Mouse (Mus musculus) embryonic facial prominence, embryonic 11.5 days (tissue): Measurements from ENCODE around the gene Gbf1. TPM values are rescaled to one million over a fixed set of nuclear protein-coding genes. Genes with fewer than 3 reads are reported as not detected.
"Not testable (repeated sequence)": the region's sequence is repeated elsewhere in the genome, so short reads cannot be mapped to it uniquely, and the experiment has no call there.

ENCODE experiments used
- ATAC-seq: fragments of 200-750 bp; cut with Nextera tagmentation; replicated peaks from 2 replicates; pipeline ENCODE4 v1.8.0; 2017; ENCODE audit warnings: low read depth; ENCODE audit not compliant: insufficient number of reproducible peaks, low FRiP score, low TSS enrichment
- DNase-seq: peaks from one replicate; pipeline ENCODE4 v3.0.0-alpha.2; 2015; ENCODE audit warnings: low spot score
- H3K27ac ChIP-seq: fragments of 300-500 bp; sonication (generic); replicated peaks from 2 replicates; pipeline ENCODE4 v1.5.1; 2014; ENCODE audit warnings: mild to moderate bottlenecking, low read depth, low read length, control low read depth
- H3K27me3 ChIP-seq: fragments of 300-500 bp; sonication (generic); 2 replicates; pipeline ENCODE4 v1.6.1; 2014; ENCODE audit warnings: mild to moderate bottlenecking, low read length, moderate library complexity, mixed read lengths; ENCODE audit not compliant: control insufficient read depth, insufficient read depth
- H3K36me3 ChIP-seq: fragments of 300-500 bp; sonication (generic); replicated peaks from 2 replicates; pipeline ENCODE4 v1.6.1; 2014; ENCODE audit warnings: low read depth, mild to moderate bottlenecking, low read length, moderate library complexity, mixed read lengths; ENCODE audit not compliant: control insufficient read depth, insufficient read depth
- H3K4me1 ChIP-seq: fragments of 300-500 bp; sonication (generic); 2 replicates; pipeline ENCODE4 v1.6.1; 2014; ENCODE audit warnings: low read length, mixed read lengths; ENCODE audit not compliant: control insufficient read depth, insufficient read depth
- H3K4me2 ChIP-seq: fragments of 300-500 bp; sonication (generic); 2 replicates; pipeline ENCODE4 v1.6.1; 2014; ENCODE audit warnings: low read depth, mild to moderate bottlenecking, control low read depth, low read length, moderate library complexity
- H3K4me3 ChIP-seq: fragments of 300-500 bp; sonication (generic); 2 replicates; pipeline ENCODE4 v1.5.1; 2014; ENCODE audit warnings: low read depth, low read length, control low read depth
- H3K9ac ChIP-seq: fragments of 300-500 bp; sonication (generic); replicated peaks from 2 replicates; pipeline ENCODE4 v1.6.1; 2014; ENCODE audit warnings: mild to moderate bottlenecking, control low read depth, low read length
- H3K9me3 ChIP-seq: fragments of 300-500 bp; sonication (generic); replicated peaks from 2 replicates; pipeline ENCODE4 v1.6.1; 2016; ENCODE audit warnings: mild to moderate bottlenecking, low read length, inconsistent platforms, mixed read lengths; ENCODE audit not compliant: control insufficient read depth
- WGBS: fragments of 180-500 bp; shearing (Covaris S2); extraction: QIAGEN DNeasy Blood & Tissue Kit; methylation state at CpG from one replicate; pipeline ENCODE4 v1.1.7; 2014; 5-methylcytosine and 5-hydroxymethylcytosine counted together
- polyA plus RNA-seq: library from polyadenylated mRNA; unstranded; fragments of >200 nt; fragmentation: Nextera tagmentation; extraction: Ambion mirVana; gene quantifications from 2 replicates; pipeline ENCODE4 v1.2.1, GENCODE M21; 2014

The Gbf1 gene
- polyA plus RNA-seq, 1 experiment from 2014 or later = 33.4 TPM

GRCm38 (mm10) chr19:46165950-46166349, 13.6 kb downstream of the Gbf1 start:
- no peak overlapping the region for H3K4me3 ChIP-seq
- no peak for DNase-seq
- H3K4me2 ChIP-seq = no peak overlapping the region
- no peak overlapping the region for H3K9ac ChIP-seq
- H3K4me1 ChIP-seq = no peaks in the 10 kb centered on the region
- 93% methylated on average over 3 of the region's 3 CpGs for WGBS
- H3K27me3 ChIP-seq = no peaks in the 10 kb centered on the region
- H3K27ac ChIP-seq = no peak overlapping the region
- H3K9me3 ChIP-seq = no peaks in the 10 kb centered on the region
- ATAC-seq = no peak
- no peaks in the 10 kb centered on the region; the same call in 1 of the 2 replicates for H3K36me3 ChIP-seq

- DNase-seq, H3K4me2 ChIP-seq, H3K9me3 ChIP-seq, H3K9ac ChIP-seq, H3K27ac ChIP-seq, H3K27me3 ChIP-seq, H3K36me3 ChIP-seq, H3K4me1 ChIP-seq, ATAC-seq, H3K4me3 ChIP-seq: not testable (repeated sequence)
- WGBS = 100% methylated on average over 1 of the region's 2 CpGs
These were observed 14.9 kb downstream of the Gbf1 start for GRCm38 (mm10) chr19:46167169-46167568.

- Histone ChIP-seq H3K4me2 (no peak overlapping the region), H3K9ac (no peak overlapping the region), H3K36me3 (no peaks in the 10 kb centered on the region), H3K4me3 (no peak overlapping the region), H3K27me3 (no peaks in the 10 kb centered on the region), H3K27ac (no peak overlapping the region), H3K9me3 (no peaks in the 10 kb centered on the region), H3K4me1 (no peaks in the 10 kb centered on the region)
- no peak for DNase-seq
- ATAC-seq = no peak
- 86% methylated on average over 3 of the region's 3 CpGs for WGBS
These were observed 17.1 kb downstream of the Gbf1 start for GRCm38 (mm10) chr19:46169396-46169795.

- H3K9ac ChIP-seq = no peak overlapping the region
- ATAC-seq = no peak
- no peak for DNase-seq
- no peak overlapping the region for H3K27ac ChIP-seq
- WGBS = 76% methylated on average over 1 of the region's 1 CpGs
- no peak overlapping the region for H3K4me3 ChIP-seq
- H3K36me3 ChIP-seq = no peaks in the 10 kb centered on the region
- no peaks in the 10 kb centered on the region for H3K27me3 ChIP-seq
- no peaks in the 10 kb centered on the region for H3K9me3 ChIP-seq
- no peaks in the 10 kb centered on the region for H3K4me1 ChIP-seq
- no peak overlapping the region for H3K4me2 ChIP-seq
These were observed 17.6 kb downstream of the Gbf1 start for GRCm38 (mm10) chr19:46169913-46170312.

GRCm38 (mm10) chr19:46172541-46172940, 20.2 kb downstream of the Gbf1 start:
- Histone ChIP-seq H3K36me3 (no peaks in the 10 kb centered on the region), H3K4me1 (no peaks in the 10 kb centered on the region), H3K27me3 (no peaks in the 10 kb centered on the region), H3K9me3 (no peaks in the 10 kb centered on the region), H3K4me2 (no peak overlapping the region), H3K9ac (no peak overlapping the region), H3K4me3 (no peak overlapping the region), H3K27ac (no peak overlapping the region)
- ATAC-seq (no peak), DNase-seq (no peak)
- 82% methylated on average over 5 of the region's 5 CpGs for WGBS

- no peaks in the 10 kb centered on the region for H3K36me3 ChIP-seq
- ATAC-seq (no peak), DNase-seq (no peak)
- no peaks in the 10 kb centered on the region for H3K4me1 ChIP-seq
- no peaks in the 10 kb centered on the region for H3K27me3 ChIP-seq
- no peak overlapping the region for H3K27ac ChIP-seq
- no peak overlapping the region for H3K4me3 ChIP-seq
- H3K9ac ChIP-seq = no peak overlapping the region
- H3K9me3 ChIP-seq = no peaks in the 10 kb centered on the region
- no peak overlapping the region for H3K4me2 ChIP-seq
These were observed 22.9 kb downstream of the Gbf1 start for GRCm38 (mm10) chr19:46175173-46175572.

- H3K4me2 ChIP-seq = no peak overlapping the region
- H3K27me3 ChIP-seq = no peaks in the 10 kb centered on the region
- DNase-seq (no peak), ATAC-seq (no peak)
- WGBS = 59% methylated on average over 5 of the region's 5 CpGs
- H3K4me1 ChIP-seq = no peaks in the 10 kb centered on the region
- H3K4me3 ChIP-seq = no peak overlapping the region
- no peaks in the 10 kb centered on the region for H3K36me3 ChIP-seq
- H3K9ac ChIP-seq = no peak overlapping the region
- H3K27ac ChIP-seq = no peak overlapping the region
- H3K9me3 ChIP-seq = no peaks in the 10 kb centered on the region
These were observed 24.7 kb downstream of the Gbf1 start for GRCm38 (mm10) chr19:46177046-46177445.

- Histone ChIP-seq H3K9ac (no peak overlapping the region), H3K27me3 (no peaks in the 10 kb centered on the region), H3K4me1 (no peaks in the 10 kb centered on the region), H3K9me3 (no peaks in the 10 kb centered on the region), H3K4me2 (no peak overlapping the region), H3K27ac (no peak overlapping the region), H3K36me3 (no peaks in the 10 kb centered on the region), H3K4me3 (no peak overlapping the region)
- DNase-seq = no peak
- WGBS = 93% methylated on average over 2 of the region's 2 CpGs
- no peak for ATAC-seq
These were observed 28.0 kb downstream of the Gbf1 start for GRCm38 (mm10) chr19:46180274-46180673.
